Mouse (Mus musculus) naive thymus-derived CD4-positive, alpha-beta T cell, adult 2 months (primary cell): ENCODE measurements around the gene Copg2.

Source experiments
- DNase-seq: peaks from one replicate; pipeline ENCODE4 v3.0.0-alpha.2; 2011; ENCODE audit warnings: low read depth

Copg2 gene

DNA sequence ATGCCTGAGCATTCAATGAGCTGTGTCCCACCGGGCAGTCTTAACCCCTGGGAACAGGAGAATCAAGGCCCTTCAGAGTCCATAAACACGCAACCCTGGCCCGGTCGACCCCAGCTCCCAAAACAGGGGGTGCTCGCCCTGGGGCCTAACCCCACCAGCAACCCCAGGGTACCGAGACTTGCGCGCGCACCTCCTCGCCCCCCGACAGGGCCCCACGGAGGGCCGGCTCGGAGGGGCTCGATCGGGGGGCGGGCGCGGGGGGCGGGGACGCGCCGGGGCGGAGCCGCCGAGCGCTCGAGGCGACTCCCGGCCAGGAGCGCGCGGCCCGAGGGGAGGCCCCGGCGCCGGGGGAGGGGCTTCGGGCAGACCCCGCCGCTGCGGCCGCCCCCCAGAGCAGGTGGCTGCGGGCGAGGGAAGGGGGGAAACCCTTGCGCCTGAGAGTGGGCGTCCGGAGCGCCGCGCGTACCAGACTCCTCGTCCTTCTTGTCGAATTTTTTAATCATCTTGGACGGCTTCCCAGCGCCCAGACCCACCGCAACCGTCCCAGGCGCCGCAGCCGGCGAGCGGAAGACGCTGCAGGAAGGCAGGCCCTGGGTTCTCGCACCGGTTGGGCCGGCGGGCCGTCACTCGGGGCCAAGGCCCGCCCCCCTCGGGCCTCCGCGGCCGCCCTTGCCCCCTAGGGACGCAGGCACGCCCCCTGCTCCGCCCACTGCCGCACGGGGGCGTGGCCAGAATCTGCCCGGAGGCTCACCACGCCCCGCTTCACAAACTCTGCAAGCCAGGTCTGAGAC, at the start of gene Copg2:
Gene Copg2, minus strand, starts transcription at position 600 of the 791 bp plus-strand sequence.
- DNase-seq = peak; percentile 97

- DNase-seq = no peak
Observed at GRCm38 (mm10) chr6:30939264-30939663, 42.7 kb upstream of the Copg2 start.

DNA sequence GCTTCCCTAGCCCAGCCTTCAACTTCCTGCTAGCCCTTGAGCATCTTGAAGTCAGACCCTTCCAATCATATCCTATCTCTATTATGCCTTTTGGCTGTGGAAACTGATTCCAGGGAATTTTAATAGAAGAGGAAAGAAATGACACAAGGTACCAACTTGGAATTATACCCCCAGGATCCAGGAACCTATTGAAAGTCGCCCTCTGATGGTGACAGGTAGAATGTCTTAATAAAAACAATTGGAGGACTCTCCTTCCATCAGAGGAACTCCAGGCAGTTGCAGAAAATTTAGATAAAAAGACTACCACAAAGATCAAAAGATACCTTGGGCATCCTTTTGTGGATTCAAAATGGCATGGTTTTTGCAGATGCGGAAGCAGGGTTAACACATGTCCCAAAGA, 26.2 kb upstream of the Copg2 start:
- no peak for DNase-seq

- no peak for DNase-seq
Observed at GRCm38 (mm10) chr6:30921826-30922225, 25.2 kb upstream of the Copg2 start.

DNA sequence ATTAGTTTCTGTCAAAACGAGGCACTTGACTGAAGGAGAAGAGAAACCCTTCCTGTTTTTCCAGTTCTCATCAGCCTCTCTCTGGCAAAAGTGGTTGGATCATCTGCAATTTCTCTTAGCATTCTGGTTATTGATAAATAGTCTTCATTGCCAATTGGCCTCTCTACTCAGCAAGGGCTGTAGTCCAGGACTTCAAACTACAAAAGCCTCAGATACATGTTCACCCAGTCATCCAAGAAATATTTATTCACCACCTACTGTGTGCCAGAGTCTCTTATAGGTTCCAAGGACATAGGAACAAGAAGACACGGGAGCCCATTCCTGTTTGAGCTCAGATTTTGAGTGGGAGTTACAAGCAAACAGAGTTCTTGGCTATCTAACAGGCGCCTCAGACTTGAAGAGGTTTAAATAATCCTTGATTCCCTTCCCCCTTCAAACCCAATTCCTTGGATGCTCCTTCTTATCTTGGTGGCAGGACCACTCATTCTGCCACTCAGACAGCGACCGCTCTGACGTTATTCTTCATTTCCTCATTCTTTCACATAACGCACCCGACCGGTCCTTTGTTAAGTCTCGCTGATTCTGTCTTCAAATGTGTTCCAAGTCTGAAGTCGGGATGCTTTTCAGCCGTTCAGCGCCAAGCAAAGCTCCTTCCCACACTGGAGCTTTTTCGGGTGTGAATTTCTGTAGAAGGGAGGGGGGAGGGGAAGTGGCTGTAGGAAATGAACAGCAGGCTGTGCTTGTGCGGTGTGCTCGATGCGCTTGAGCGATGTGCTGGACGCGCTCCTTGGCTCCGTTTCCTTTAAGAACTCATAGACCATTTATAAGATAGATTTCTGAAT, 24.5 kb upstream of the Copg2 start:
- DNase-seq = no peak

- DNase-seq = no peak
Observed at GRCm38 (mm10) chr6:30915473-30915872, 18.9 kb upstream of the Copg2 start, which contains the start of gene Tsga13. Gene Tsga13, minus strand, starts transcription at chr6:30915573.

DNA sequence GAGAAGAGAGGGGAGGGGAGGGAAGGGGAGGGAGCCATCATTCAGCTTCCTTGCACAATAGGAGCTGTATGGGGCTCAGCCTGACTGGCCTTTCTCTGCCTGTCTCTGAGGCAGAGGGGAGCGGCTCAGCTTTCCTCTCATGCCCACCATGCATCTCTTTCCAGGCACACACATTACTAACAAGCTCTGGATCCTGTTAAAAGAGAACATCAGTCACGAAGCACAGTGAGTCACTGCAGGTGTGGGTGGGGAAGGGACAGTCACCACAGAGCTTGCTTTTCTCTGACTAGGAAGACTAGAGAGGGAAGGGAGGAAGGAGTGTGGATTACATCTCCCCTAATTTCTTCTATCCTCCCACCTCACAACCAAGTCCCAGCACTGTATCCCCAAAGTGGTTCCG, 11.4 kb upstream of the Copg2 start:
- DNase-seq = no peak

GRCm38 (mm10) chr6:30904911-30905310, 8.3 kb upstream of the Copg2 start:
- DNase-seq = no peak

DNA sequence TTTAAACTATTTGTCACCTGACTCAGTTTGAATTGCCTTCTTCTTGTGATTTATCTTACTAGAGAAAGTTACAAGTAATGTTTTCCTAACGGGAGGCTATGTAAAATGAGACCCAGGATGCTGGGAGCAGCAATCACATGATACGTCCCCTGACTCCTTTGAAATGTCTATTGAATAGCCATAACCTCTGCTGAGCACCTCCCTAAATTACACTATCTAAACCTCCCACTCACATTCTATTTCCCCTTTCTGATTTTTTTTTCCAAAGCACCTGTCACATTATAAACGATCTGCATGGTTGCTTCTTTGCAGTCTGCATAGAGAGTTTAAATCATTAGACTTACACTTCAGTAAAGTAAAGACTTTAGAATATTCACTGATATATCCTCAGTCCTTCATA, 7.4 kb upstream of the Copg2 start:
- DNase-seq = no peak

- no peak for DNase-seq
Observed at GRCm38 (mm10) chr6:30897520-30897919, 926 bp upstream of the Copg2 start.

GRCm38 (mm10) chr6:30896986-30897327, 363 bp upstream of the Copg2 start:
- no peak for DNase-seq

GRCm38 (mm10) chr6:30895819-30896194, 787 bp downstream of the Copg2 start:
- DNase-seq = no peak

DNA sequence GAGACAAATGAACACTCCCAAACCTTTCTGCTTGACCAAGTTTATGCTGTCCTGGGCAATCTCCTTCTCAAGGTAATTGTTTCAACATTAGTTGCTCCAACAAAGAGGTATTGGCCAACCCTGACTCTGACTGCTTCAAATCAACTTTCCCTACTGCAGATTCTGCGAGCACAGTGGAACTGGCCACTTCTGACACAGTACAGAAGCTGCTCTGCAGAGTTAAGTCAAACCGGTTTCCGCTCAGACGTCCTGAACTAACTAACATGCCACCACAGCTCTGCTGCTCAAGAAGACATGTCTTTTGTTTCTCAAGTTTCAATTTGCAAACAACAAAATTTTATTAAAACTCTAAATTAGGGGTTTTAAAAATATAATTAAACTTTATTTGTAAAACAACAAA, 3.5 kb downstream of the Copg2 start:
- no peak for DNase-seq

DNA sequence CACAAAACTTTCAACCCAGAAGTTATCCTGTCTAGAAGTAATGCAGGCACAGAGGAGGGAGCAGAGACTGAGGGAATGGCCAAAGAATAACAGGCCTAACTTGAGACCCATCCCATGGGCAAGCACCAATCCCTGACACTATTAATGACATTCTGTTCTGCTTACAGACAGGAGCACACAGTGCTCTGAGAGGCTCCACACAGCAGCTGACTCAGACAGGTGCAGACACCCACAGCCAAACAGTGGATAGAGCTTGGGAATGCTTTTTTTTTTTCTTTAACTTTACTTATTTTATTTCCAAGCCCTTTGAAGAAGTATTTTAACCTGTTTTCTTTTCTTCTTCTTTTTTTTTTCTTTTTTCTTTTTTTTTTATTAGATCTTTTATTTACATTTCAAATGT, 4.8 kb downstream of the Copg2 start:
- no peak for DNase-seq

GRCm38 (mm10) chr6:30884856-30885255, 11.7 kb downstream of the Copg2 start:
- DNase-seq = no peak

DNA sequence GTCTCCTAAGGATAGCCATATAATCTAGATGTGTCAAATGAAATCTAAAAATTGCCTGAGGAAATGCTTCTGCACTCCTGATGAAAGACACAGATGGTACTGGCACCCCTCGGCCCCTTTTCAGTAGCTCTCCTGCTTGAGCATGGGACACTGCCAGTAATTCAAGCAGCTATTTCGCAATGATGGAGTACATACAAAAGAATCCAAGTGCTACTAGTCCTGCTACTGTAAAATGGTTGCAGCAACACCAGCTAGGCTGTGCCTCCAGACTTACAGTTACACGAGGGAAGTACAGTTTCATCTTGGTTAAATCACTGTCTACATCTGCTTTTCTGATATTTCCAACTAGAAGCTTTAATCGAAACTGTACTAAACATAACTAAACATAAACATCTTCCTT, 13.1 kb downstream of the Copg2 start:
- no peak for DNase-seq

DNA sequence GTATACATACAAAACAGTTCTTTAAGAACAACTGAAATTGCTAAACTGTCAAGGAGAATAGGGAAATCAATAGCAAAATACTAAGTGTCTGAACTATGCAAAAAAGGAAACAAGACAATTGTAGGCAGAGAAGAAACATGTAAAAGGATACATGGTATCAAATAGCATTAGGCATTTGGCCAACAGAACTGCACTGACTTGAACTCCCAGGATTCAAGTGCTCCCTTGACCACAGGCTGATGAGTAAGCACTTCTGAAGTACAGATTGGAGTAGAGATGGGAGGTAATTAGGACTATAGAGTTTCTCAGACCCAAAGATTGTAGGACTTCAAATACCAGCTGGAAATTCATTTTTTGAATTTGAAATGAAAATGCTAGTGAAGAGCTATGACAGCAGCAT, 19.9 kb downstream of the Copg2 start:
- no peak for DNase-seq

GRCm38 (mm10) chr6:30866501-30866900, 30.1 kb downstream of the Copg2 start:
- no peak for DNase-seq

GRCm38 (mm10) chr6:30865031-30865678, 31.4 kb downstream of the Copg2 start:
- no peak for DNase-seq

DNA sequence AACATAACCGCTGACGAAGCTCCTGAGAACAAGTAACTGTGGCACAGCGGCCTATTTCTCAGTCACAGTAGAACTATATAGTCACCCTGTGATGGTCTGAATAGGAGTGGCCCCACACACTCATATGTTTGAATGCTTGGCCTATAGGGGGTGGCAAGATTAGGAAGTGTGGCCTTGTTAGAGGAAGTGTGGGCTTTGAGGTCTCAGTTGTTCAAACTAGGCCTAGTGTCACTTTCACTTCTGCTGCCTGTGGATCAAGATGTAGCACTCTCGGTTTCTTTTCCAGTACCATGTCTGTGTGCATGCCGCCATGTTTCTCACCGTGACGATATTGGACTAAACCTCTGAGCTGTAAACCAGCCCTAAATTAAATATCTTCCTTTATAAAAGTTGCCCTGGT, 40.6 kb downstream of the Copg2 start:
- no peak for DNase-seq

GRCm38 (mm10) chr6:30855205-30855604, 41.4 kb downstream of the Copg2 start:
- DNase-seq = no peak

DNA sequence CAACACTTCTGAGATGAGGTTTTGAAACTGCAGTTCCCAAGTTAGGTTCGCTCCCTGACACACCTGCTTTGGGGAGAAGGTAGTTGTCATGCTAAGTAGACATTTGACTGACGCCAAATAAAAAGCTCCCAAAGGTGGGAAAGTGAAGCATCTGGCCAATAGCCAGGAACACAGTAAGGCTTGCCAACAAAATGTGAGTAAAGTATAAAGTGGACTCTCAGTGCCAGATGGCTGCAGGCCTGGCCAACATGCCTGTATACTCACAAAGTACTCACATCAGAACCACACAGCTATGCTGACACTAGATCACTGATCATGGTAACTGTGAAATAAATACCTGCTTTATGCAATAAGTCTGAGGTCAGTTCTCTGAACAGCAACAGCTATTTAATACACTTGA, 46.8 kb downstream of the Copg2 start:
- DNase-seq = no peak

GRCm38 (mm10) chr6:30832241-30832640, 64.4 kb downstream of the Copg2 start:
- DNase-seq = no peak
